Mouse (Mus musculus): ENCODE measurements around the gene Serpine1. TPM values are rescaled to one million over a fixed set of nuclear protein-coding genes. Genes with fewer than 3 reads are reported as not detected.
A peak's percentile ranks its signal among the peaks of the same experiment; 100 is the strongest.

Serpine1 gene
- polyA plus RNA-seq, 1 experiment from 2014 or later = 0.35 TPM

GRCm38 (mm10) chr5:137075726-137076125 lies 3.7 kb upstream of the Serpine1 start:
- H3K4me1 ChIP-seq = peaks cover 27% of the 10 kb centered on the region
- H3K9ac ChIP-seq = no peak overlapping the region
- no peaks in the 10 kb centered on the region for H3K9me3 ChIP-seq
- 65% methylated on average over 6 of the region's 6 CpGs for whole genome bisulfite sequencing
- no peak for ATAC-seq (ENCODE audit: insufficient number of reproducible peaks, insufficient read depth, low FRiP score, low TSS enrichment, low read depth)
- H3K4me3 ChIP-seq = no peak overlapping the region
- H3K4me2 ChIP-seq = no peak overlapping the region
- no peaks in the 10 kb centered on the region for H3K36me3 ChIP-seq
- H3K27me3 ChIP-seq = no peaks in the 10 kb centered on the region
- no peak overlapping the region for H3K27ac ChIP-seq

- H3K27ac ChIP-seq = peak overlapping the region; percentile 65
- no peaks in the 10 kb centered on the region for H3K9me3 ChIP-seq
- no peak overlapping the region for H3K4me3 ChIP-seq
- H3K27me3 ChIP-seq = no peaks in the 10 kb centered on the region
- H3K4me1 ChIP-seq = peaks cover 27% of the 10 kb centered on the region
- 23% methylated on average over 6 of the region's 6 CpGs for WGBS
- H3K4me2 ChIP-seq = no peak overlapping the region
- no peak overlapping the region for H3K9ac ChIP-seq
- H3K36me3 ChIP-seq = no peaks in the 10 kb centered on the region
- ATAC-seq (ENCODE audit: insufficient number of reproducible peaks, insufficient read depth, low FRiP score, low TSS enrichment, low read depth) = no peak
These were observed 2.2 kb upstream of the Serpine1 start for GRCm38 (mm10) chr5:137074191-137074651.

- H3K9ac ChIP-seq = no peak overlapping the region
- no peaks in the 10 kb centered on the region for H3K27me3 ChIP-seq
- H3K4me2 ChIP-seq = no peak overlapping the region
- no peaks in the 10 kb centered on the region for H3K9me3 ChIP-seq
- H3K4me3 ChIP-seq = no peak overlapping the region
- WGBS = 97% methylated on average over 8 of the region's 8 CpGs
- no peak for ATAC-seq (ENCODE audit: insufficient number of reproducible peaks, insufficient read depth, low FRiP score, low TSS enrichment, low read depth)
- H3K4me1 ChIP-seq = peaks cover 23% of the 10 kb centered on the region
- 0 out of 2 replicates have a peak overlapping the region, but pooled peaks have one; percentile 85 for H3K27ac ChIP-seq
- H3K36me3 ChIP-seq = no peaks in the 10 kb centered on the region
These were observed 1.1 kb upstream of the Serpine1 start for GRCm38 (mm10) chr5:137073141-137073540.

GRCm38 (mm10) chr5:137070881-137071605 lies 1.0 kb downstream of the Serpine1 start:
- Histone ChIP-seq H3K4me2 (peak overlapping the region; percentile 62), H3K27me3 (no peaks in the 10 kb centered on the region), H3K4me3 (no peak overlapping the region), H3K9ac (no peak overlapping the region), H3K4me1 (peaks cover 23% of the 10 kb centered on the region), H3K27ac (no peak overlapping the region), H3K36me3 (no peaks in the 10 kb centered on the region), H3K9me3 (no peaks in the 10 kb centered on the region)
- WGBS = 85% methylated on average over 19 of the region's 19 CpGs
- no peak for ATAC-seq (ENCODE audit: insufficient number of reproducible peaks, insufficient read depth, low FRiP score, low TSS enrichment, low read depth)

- no peak overlapping the region for H3K4me3 ChIP-seq
- H3K27me3 ChIP-seq = no peaks in the 10 kb centered on the region
- WGBS = 71% methylated on average over 4 of the region's 4 CpGs
- no peak overlapping the region for H3K27ac ChIP-seq
- H3K36me3 ChIP-seq = no peaks in the 10 kb centered on the region
- ATAC-seq (ENCODE audit: insufficient number of reproducible peaks, insufficient read depth, low FRiP score, low TSS enrichment, low read depth) = no peak
- no peak overlapping the region for H3K4me2 ChIP-seq
- H3K4me1 ChIP-seq = peaks cover 13% of the 10 kb centered on the region
- no peaks in the 10 kb centered on the region for H3K9me3 ChIP-seq
- H3K9ac ChIP-seq = no peak overlapping the region
These were observed 3.4 kb downstream of the Serpine1 start for GRCm38 (mm10) chr5:137068711-137069110.

GRCm38 (mm10) chr5:137065923-137066322 lies 6.1 kb downstream of the Serpine1 start:
- H3K27me3 ChIP-seq = no peaks in the 10 kb centered on the region
- no peak overlapping the region for H3K4me3 ChIP-seq
- no peak overlapping the region for H3K4me2 ChIP-seq
- H3K4me1 ChIP-seq = no peaks in the 10 kb centered on the region
- no peak for ATAC-seq (ENCODE audit: insufficient number of reproducible peaks, insufficient read depth, low FRiP score, low TSS enrichment, low read depth)
- H3K27ac ChIP-seq = no peak overlapping the region
- no peaks in the 10 kb centered on the region for H3K36me3 ChIP-seq
- H3K9me3 ChIP-seq = no peaks in the 10 kb centered on the region
- 71% methylated on average over 8 of the region's 8 CpGs for WGBS
- H3K9ac ChIP-seq = no peak overlapping the region

GRCm38 (mm10) chr5:137065454-137065853 lies 6.6 kb downstream of the Serpine1 start:
- no peak overlapping the region for H3K27ac ChIP-seq
- no peak overlapping the region for H3K4me3 ChIP-seq
- no peak overlapping the region for H3K9ac ChIP-seq
- WGBS = 56% methylated on average over 6 of the region's 6 CpGs
- no peaks in the 10 kb centered on the region for H3K9me3 ChIP-seq
- H3K4me1 ChIP-seq = no peaks in the 10 kb centered on the region
- ATAC-seq (ENCODE audit: insufficient number of reproducible peaks, insufficient read depth, low FRiP score, low TSS enrichment, low read depth) = no peak
- H3K27me3 ChIP-seq = no peaks in the 10 kb centered on the region
- no peaks in the 10 kb centered on the region for H3K36me3 ChIP-seq
- H3K4me2 ChIP-seq = no peak overlapping the region

- H3K9ac ChIP-seq = no peak overlapping the region
- H3K36me3 ChIP-seq = no peaks in the 10 kb centered on the region
- H3K4me3 ChIP-seq = no peak overlapping the region
- H3K27ac ChIP-seq = no peak overlapping the region
- no peaks in the 10 kb centered on the region for H3K27me3 ChIP-seq
- ATAC-seq (ENCODE audit: insufficient number of reproducible peaks, insufficient read depth, low FRiP score, low TSS enrichment, low read depth) = no peak
- WGBS = 85% methylated on average over 5 of the region's 5 CpGs
- H3K4me1 ChIP-seq = no peaks in the 10 kb centered on the region
- no peaks in the 10 kb centered on the region for H3K9me3 ChIP-seq
- H3K4me2 ChIP-seq = no peak overlapping the region
These were observed 9.5 kb downstream of the Serpine1 start for GRCm38 (mm10) chr5:137062601-137063000.

GRCm38 (mm10) chr5:137061809-137062481 lies 10.1 kb downstream of the Serpine1 start:
- Histone ChIP-seq H3K9me3 (no peaks in the 10 kb centered on the region), H3K9ac (no peak overlapping the region), H3K4me2 (no peak overlapping the region), H3K27me3 (no peaks in the 10 kb centered on the region), H3K27ac (no peak overlapping the region), H3K4me3 (no peak overlapping the region), H3K4me1 (no peaks in the 10 kb centered on the region), H3K36me3 (no peaks in the 10 kb centered on the region)
- 26% methylated on average over 10 of the region's 12 CpGs for WGBS
- no peak for ATAC-seq (ENCODE audit: insufficient number of reproducible peaks, insufficient read depth, low FRiP score, low TSS enrichment, low read depth)

GRCm38 (mm10) chr5:137054873-137055272 lies 17.2 kb downstream of the Serpine1 start:
- WGBS = 88% methylated on average over 5 of the region's 5 CpGs
- no peak for ATAC-seq (ENCODE audit: insufficient number of reproducible peaks, insufficient read depth, low FRiP score, low TSS enrichment, low read depth)

GRCm38 (mm10) chr5:137054299-137054698 lies 17.8 kb downstream of the Serpine1 start:
- no peak overlapping the region for H3K4me2 ChIP-seq
- no peaks in the 10 kb centered on the region for H3K36me3 ChIP-seq
- 88% methylated on average over 7 of the region's 7 CpGs for WGBS
- ATAC-seq (ENCODE audit: insufficient number of reproducible peaks, insufficient read depth, low FRiP score, low TSS enrichment, low read depth) = no peak
- no peak overlapping the region for H3K9ac ChIP-seq
- no peaks in the 10 kb centered on the region for H3K9me3 ChIP-seq
- no peak overlapping the region for H3K27ac ChIP-seq
- H3K4me1 ChIP-seq = no peaks in the 10 kb centered on the region
- H3K27me3 ChIP-seq = peaks cover 5% of the 10 kb centered on the region; the same call in 1 of the 2 replicates
- H3K4me3 ChIP-seq = no peak overlapping the region

More at GRCm38 (mm10) chr5:137054873-137055272, 17.2 kb downstream of the Serpine1 start:
- Histone ChIP-seq H3K4me1 (no peaks in the 10 kb centered on the region), H3K9me3 (no peaks in the 10 kb centered on the region), H3K4me3 (no peak overlapping the region), H3K4me2 (no peak overlapping the region), H3K9ac (no peak overlapping the region), H3K27me3 (peaks cover 4% of the 10 kb centered on the region; the same call in 1 of the 2 replicates), H3K27ac (no peak overlapping the region), H3K36me3 (no peaks in the 10 kb centered on the region)
